Mouse (Mus musculus): ENCODE measurements around the gene Vps26a. TPM values are rescaled to one million over a fixed set of nuclear protein-coding genes. Genes with fewer than 3 reads are reported as not detected.

The Vps26a gene
- 0.57 and 15.4 TPM in 2 replicates for polyA plus RNA-seq (2012; ENCODE audit: low replicate concordance)

GRCm38 (mm10) chr10:62486618-62487415 is at the start of gene Vps26a:
TSS of gene Vps26a (minus strand) at chr10:62486805.

GRCm38 (mm10) chr10:62527351-62527750 is 40.7 kb upstream of the Vps26a start, which contains the start of gene Srgn:
TSS of gene Srgn (minus strand) at chr10:62527451.

GRCm38 (mm10) chr10:62449364-62450279 is 37.0 kb downstream of the Vps26a start, which contains the start of the genes 4930507D05Rik and Supv3l1:
TSS of gene 4930507D05Rik (plus strand) at chr10:62449489.
TSS of gene Supv3l1 (minus strand) at chr10:62449738.

GRCm38 (mm10) chr10:62422255-62422654 is 64.3 kb downstream of the Vps26a start, which contains the start of gene Hkdc1:
TSS of gene Hkdc1 (minus strand) at chr10:62422491.

Other genes starting within 250 kb of the Vps26a start
- gene Tacr2, start 234.4 kb downstream of the Vps26a start, polyA plus RNA-seq (2012; ENCODE audit: low replicate concordance) = not detected in 2 replicates
- gene Hk1, start 106.9 kb downstream of the Vps26a start, polyA plus RNA-seq (2012; ENCODE audit: low replicate concordance) = 506 and 712 TPM in 2 replicates
- gene Hkdc1, start 64.3 kb downstream of the Vps26a start, polyA plus RNA-seq (2012; ENCODE audit: low replicate concordance) = not detected in 2 replicates
- gene 4930507D05Rik, start 37.3 kb downstream of the Vps26a start, polyA plus RNA-seq (2012; ENCODE audit: low replicate concordance) = 0.22 TPM in 1 of 2 replicates, not detected in the other
- 17.2 and 32.5 TPM in 2 replicates for gene Supv3l1, start 37.1 kb downstream of the Vps26a start, polyA plus RNA-seq (2012; ENCODE audit: low replicate concordance)
- gene Srgn, start 40.6 kb upstream of the Vps26a start, polyA plus RNA-seq (2012; ENCODE audit: low replicate concordance) = 3.4 and 66.0 TPM in 2 replicates
- gene Kif1bp, start 91.7 kb upstream of the Vps26a start, polyA plus RNA-seq (2012; ENCODE audit: low replicate concordance) = 4.2 and 9.4 TPM in 2 replicates
- 60.1 and 80.2 TPM in 2 replicates for gene Ddx21, start 115.5 kb upstream of the Vps26a start, polyA plus RNA-seq (2012; ENCODE audit: low replicate concordance)
- gene Ddx50, start 164.4 kb upstream of the Vps26a start, polyA plus RNA-seq (2012; ENCODE audit: low replicate concordance) = 18.1 and 20.8 TPM in 2 replicates
- not detected in 2 replicates for gene Stox1, start 239.3 kb upstream of the Vps26a start, polyA plus RNA-seq (2012; ENCODE audit: low replicate concordance)